Mouse (Mus musculus) left cerebral cortex, adult 18-20 months (tissue): ENCODE measurements around the gene Mtmr14. TPM values are rescaled to one million over a fixed set of nuclear protein-coding genes. Genes with fewer than 3 reads are reported as not detected.

Source experiments
- DNase-seq, 2 experiments: peaks; one replicate each; pipeline ENCODE4 v3.0.0; 2021 to 2022; ENCODE audit warnings: low spot score in 2 of 2, mixed read lengths in 1 of 2
- total RNA-seq, 2 experiments: library from RNA; stranded (reverse); gene quantifications; 2 replicates each; pipeline ENCODE4 v1.2.3; 2021

Mtmr14 gene
- total RNA-seq, 2 experiments from 2014 or later: 13.8 to 18.4 TPM

- no peak for DNase-seq
Observed at GRCm38 (mm10) chr6:113272365-113272764, 34.7 kb downstream of the Mtmr14 start.

DNA sequence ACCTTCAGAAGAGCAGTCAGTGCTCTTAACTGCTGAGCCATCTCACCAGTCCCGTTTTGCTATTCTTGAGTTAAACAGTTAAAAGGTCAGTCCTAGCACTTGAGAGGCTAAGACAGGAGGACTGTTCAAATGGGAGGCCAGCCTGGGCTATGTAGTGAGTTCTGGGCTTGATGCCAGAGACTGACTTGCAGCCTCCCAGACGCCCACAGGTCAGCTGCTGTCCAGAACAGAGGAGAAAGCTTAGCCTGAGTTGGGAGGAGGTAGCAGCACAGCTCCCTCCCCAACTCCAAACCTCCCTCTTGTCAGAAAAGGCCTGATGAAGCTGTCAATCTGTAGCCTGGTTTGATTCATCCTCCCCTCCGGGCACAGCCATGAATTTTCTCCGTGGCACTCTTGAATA, 39.2 kb downstream of the Mtmr14 start:
- DNase-seq: peak; percentile 62 to 69

DNA sequence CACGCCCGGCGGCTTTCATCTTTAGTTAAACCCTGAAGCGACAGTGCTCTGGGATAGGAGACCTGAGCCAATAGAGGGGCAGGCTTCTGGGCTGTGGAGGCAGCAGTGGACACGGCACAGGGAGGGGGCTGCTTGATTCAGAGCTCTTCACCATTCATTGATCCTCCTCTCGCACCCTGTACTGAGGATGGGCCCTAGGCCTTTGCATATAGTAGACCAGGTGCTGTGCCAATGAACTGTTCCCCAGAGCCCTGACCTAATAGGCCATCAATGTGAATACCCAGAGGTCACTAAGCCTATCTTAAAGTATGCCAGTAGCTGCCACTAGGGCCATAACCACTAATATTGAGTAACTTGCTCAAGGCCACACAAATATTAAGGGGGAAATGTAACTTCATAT, 44.0 kb downstream of the Mtmr14 start:
- no peak for DNase-seq

- DNase-seq: peak; percentile 54 to 64
Observed at GRCm38 (mm10) chr6:113282101-113282802, 44.6 kb downstream of the Mtmr14 start, which contains the start of gene Cpne9. Gene Cpne9, plus strand, starts transcription at chr6:113282307.

GRCm38 (mm10) chr6:113282969-113283368, 45.3 kb downstream of the Mtmr14 start:
- DNase-seq: peak; percentile 7 to 28

DNA sequence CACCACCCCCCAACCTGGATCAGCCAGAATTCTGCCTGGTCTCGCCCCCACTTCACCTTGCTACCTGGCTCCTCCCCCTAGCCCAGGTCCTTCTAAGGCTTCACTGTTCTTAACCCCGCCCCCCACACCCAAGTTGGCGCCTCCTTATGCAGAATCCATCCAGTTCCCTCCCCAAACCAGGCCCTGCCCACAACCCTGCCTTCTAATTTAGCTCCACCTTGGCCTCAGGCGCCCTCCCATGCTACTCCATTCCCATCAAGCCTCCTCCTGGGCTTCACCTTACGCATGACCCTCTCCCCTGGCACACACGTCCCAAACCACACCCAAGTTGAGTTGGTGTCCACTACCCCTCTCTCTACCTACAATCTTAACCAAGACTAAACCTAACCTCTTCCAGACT, 45.9 kb downstream of the Mtmr14 start:
- peak in 1 of 2 experiments; percentile 9 for DNase-seq

GRCm38 (mm10) chr6:113284931-113285330, 47.3 kb downstream of the Mtmr14 start:
- no peak for DNase-seq

DNA sequence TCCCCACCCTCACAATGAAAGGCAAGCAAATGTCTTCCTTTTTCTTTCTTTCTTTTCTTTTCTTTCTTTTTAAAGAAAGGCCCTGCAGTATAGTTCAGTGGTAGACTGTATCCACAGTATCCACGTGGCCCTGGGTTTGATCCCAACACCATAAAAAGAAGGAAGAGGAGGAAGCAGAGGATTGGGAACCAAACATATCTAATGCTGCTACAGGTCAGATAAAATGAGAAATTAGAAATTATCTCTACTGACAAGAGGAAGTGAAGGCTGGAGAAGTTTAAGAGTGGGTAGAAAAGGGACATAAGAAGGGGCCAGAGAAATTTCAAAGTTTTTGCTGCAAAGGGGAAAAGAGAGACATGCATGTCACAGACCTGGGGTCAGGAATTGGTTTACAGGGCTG, 48.7 kb downstream of the Mtmr14 start:
- no peak for DNase-seq

DNA sequence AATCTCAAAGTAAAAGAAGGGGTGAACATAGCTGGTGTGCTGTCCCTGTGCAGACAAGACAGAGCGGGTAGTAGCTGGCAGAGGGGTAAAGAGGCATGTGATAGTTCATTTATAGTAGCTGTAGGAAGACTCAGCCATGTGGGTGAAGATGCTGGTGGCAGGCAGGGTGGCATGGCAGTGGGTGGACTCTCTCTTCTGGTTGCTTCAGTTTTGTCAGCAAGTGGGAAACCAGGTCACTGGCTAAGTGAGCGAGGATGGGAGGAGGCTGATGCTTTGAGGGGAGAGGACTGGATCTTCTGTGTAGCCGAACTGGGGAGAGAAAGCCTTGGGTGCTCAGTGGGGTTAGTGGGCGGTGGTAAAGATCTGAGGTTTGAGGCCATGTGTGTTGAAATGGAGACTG, 49.6 kb downstream of the Mtmr14 start:
- DNase-seq: peak; percentile 55 to 75

DNA sequence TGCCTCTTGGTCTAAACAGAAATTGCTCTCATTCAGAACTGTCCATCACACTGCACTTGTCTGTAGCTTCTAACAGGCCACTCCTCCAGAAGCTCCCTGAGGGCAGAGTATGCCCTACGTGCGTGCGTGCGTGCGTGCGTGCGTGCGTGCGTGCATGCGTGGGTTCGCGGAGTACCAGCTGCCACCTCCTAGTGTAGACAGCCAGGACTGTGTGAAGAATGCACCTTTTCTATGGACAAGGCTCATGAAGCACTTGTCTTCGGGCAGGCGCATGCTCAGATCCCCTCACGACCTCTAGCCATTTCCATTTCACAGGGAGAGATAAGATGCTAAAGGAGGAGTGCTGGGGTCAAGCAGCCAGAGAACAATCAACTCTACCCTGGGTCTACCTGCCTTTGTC, 51.7 kb downstream of the Mtmr14 start:
- DNase-seq: no peak

DNA sequence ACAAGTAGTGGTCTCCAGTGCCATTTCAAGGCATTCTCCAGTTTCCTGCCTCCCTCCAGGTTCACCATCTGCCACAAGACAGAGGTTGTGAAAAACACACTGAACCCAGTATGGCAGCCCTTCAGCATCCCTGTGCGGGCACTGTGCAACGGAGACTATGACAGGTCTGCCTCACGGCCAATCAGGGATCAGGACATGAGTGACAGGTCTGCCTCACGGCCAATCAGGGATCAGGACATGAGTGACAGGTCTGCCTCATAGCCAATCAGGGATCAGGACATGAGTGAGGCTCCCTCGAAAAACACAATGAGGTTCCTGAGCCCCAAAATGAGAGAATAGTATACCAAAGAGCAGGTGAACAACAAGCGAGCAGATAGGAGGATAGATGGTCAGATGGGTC, 52.7 kb downstream of the Mtmr14 start:
- DNase-seq: no peak

DNA sequence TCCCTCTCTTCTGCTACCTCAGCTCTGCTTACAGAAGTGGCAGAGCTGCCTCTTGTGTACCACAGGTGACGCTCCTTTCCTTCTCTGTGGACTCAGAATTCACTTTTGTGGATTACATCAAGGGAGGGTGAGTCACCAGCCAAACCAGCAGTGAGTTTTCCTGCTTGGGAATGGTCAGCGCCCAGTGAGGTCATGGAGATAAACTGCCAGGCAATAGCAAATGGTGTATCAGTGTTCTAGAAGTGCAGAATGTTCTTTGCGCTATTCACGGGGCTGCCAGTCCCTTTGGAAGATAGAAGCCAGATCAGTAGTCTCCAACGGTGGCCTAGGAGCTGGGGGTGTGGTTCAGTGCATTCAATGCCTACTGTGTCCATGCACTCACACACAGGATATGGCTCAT, 55.3 kb downstream of the Mtmr14 start:
- no peak for DNase-seq

DNA sequence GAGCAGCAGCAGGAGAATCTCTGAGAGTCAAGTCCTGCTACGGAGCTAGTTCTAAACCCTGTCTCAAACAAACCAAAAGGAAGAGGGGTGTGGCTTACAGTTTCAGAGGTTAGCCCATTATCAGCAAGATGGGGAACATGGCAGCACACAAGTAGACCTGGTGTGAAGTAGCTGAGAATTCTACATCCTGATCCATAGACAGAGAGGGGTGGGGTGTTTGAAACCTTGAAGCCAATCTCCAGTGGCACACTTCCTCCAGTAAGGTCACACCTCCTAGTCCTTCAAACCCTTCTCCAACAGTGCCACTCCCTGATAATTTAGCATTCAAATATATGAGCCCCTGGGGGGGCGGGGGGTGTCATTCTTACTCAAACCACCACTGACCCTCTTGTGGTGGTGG, 58.4 kb downstream of the Mtmr14 start:
- no peak for DNase-seq

GRCm38 (mm10) chr6:113296639-113297038, 59.0 kb downstream of the Mtmr14 start:
- DNase-seq: no peak

GRCm38 (mm10) chr6:113301350-113301749, 63.7 kb downstream of the Mtmr14 start:
- DNase-seq: no peak

DNA sequence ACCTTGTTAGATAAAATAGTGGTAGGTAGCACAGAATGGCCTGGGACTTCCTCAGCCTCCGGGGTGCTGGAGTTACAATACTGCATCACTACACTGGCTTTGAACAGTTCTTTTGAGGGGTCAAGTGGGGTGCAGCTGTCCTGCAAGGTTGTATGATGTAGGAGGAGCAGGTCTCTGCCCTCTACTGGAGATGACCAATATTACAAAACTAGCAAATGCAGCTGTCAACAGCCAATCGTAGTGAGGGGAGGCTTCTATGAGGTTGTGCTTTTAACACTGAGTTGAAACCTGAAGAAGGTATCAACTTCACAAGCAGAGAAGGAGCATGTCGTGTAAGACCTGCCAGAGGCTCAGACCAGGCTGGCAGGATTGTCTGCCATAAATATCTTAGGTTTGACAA, 64.6 kb downstream of the Mtmr14 start:
- DNase-seq: no peak

DNA sequence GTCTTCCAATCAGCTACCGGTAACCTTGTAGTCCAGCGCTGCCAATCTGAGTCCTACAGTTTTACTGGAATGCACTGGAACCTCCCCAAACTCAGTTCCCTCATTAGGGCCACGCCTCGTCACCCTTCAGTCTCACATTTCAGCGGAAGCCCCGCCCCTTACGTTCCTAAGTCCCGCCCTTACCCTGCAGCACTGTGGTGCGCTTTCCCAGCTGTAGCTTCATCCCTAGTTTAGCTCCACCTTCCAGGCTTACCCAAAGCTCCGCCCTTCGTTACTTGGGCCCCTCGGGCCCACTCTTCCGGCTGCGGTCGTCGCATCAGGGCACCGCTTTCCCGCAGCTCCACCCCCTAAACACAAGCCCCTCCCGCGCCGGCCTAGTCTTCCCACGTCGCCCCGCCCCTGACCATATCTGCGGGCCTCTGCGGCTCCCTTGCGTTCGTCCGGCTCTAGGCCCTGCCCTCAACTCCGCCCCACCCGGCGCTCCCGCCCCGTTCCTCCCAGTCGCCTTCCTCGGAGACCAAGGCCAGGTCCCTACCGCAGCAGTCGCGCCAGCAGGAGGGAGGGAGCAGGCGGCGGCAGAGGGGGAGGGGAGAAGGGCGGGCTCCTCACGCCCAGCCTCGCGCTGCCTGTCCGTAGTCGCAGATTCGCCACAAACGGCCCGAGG, 68.8 kb downstream of the Mtmr14 start:
- peak; percentile 98 to 99 for DNase-seq

GRCm38 (mm10) chr6:113306986-113307349, 69.3 kb downstream of the Mtmr14 start, which contains the start of gene Brpf1:
Gene Brpf1, plus strand, starts transcription at chr6:113307137.
- no peak for DNase-seq

DNA sequence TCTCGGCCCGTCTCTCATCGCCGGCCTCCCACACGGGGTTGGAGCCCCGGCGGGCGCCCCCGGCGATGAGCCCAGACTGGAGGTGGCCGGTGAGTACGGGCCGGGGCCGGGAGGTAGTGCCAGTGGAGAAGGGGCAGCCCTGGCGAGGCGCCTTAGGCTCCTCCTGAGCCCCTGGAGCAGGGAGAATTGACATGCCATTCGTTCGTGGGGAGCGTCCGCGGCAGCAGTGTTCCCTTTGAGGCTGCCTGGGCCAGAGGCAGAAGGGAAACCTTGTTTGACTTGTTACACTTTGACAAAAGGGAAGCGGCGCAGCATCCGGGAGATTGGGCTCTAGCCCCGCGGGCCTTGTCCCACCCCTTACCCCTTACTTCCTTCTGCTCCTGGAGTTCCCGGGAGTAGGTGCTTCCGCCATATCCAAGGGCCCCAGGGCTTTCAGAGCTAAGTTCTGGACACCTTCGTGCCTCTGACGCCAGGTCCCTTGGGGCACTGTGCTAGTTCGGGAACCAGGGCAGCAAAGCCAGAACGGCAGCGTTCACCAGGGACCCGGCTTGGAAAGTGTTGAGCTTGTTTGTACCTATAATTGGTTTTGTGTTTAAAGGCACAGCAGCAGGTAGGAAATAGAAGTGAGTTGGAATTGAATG, 70.0 kb downstream of the Mtmr14 start:
- DNase-seq: peak in 1 of 2 experiments; percentile 32

DNA sequence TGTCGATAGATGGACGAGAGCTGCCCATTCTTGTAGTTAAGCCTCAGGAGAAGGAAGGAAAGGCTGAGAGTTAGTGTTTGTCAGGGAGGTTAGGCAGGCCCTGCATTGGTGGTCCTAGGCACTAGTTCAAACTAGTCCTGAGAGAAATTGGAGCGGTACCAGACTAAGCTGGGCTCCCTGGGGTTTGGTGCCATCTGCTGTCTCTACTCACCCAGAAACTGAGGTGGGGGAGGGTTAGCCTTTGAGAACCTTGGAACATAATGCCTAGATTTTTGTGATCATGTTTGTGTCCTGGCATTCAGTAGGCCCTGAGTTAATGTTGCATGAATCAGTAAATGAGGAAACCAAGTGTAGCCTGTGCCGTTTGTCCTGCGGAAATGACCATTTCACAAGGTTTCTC, 70.5 kb downstream of the Mtmr14 start:
- peak; percentile 27 to 49 for DNase-seq

GRCm38 (mm10) chr6:113315972-113316371, 78.3 kb downstream of the Mtmr14 start:
- no peak for DNase-seq
